Mouse (Mus musculus): ENCODE measurements around the gene Syce1l. TPM values are rescaled to one million over a fixed set of nuclear protein-coding genes. Genes with fewer than 3 reads are reported as not detected.

Gene Syce1l
- polyA plus RNA-seq, 1 experiment from 2014 or later: not detected

- no peak for ATAC-seq (ENCODE audit: low read depth)
- peaks cover 7% of the 10 kb centered on the region; the same call in 1 of the 2 replicates for H3K36me3 ChIP-seq (ENCODE audit: control insufficient read depth, insufficient read depth, low read length)
- H3K27me3 ChIP-seq (ENCODE audit: control insufficient read depth, insufficient read depth, low read length): no peaks in the 10 kb centered on the region
These were observed 632 bp downstream of the Syce1l start for GRCm38 (mm10) chr8:113643479-113644210.

GRCm38 (mm10) chr8:113645220-113645619, 2.2 kb downstream of the Syce1l start:
- Histone ChIP-seq H3K9me3 (ENCODE audit: control insufficient read depth, low read length) (no peaks in the 10 kb centered on the region), H3K36me3 (ENCODE audit: control insufficient read depth, insufficient read depth, low read length) (peaks cover 7% of the 10 kb centered on the region; the same call in 1 of the 2 replicates), H3K9ac (replicated peaks; ENCODE audit: low read depth, low read length) (no peak overlapping the region), H3K27me3 (ENCODE audit: control insufficient read depth, insufficient read depth, low read length) (no peaks in the 10 kb centered on the region), H3K4me2 (ENCODE audit: low read depth, low read length) (no peak overlapping the region), H3K4me1 (ENCODE audit: control insufficient read depth, insufficient read depth, low read length) (no peaks in the 10 kb centered on the region), H3K4me3 (ENCODE audit: low read depth, low read length) (no peak overlapping the region), H3K27ac (ENCODE audit: low read depth, low read length) (no peak overlapping the region)
- WGBS: 80% methylated on average over 5 of the region's 5 CpGs
- ATAC-seq (ENCODE audit: low read depth): no peak

More at GRCm38 (mm10) chr8:113643479-113644210, 632 bp downstream of the Syce1l start:
- Histone ChIP-seq H3K4me1 (ENCODE audit: control insufficient read depth, insufficient read depth, low read length) (no peaks in the 10 kb centered on the region), H3K9me3 (ENCODE audit: control insufficient read depth, low read length) (no peaks in the 10 kb centered on the region), H3K4me2 (ENCODE audit: low read depth, low read length) (no peak overlapping the region), H3K27ac (ENCODE audit: low read depth, low read length) (no peak overlapping the region), H3K9ac (replicated peaks; ENCODE audit: low read depth, low read length) (no peak overlapping the region), H3K4me3 (ENCODE audit: low read depth, low read length) (no peak overlapping the region)
- WGBS: 90% methylated on average over 8 of the region's 8 CpGs

- Histone ChIP-seq H3K27me3 (ENCODE audit: control insufficient read depth, insufficient read depth, low read length) (no peaks in the 10 kb centered on the region), H3K4me3 (ENCODE audit: low read depth, low read length) (no peak overlapping the region), H3K27ac (ENCODE audit: low read depth, low read length) (no peak overlapping the region), H3K9ac (replicated peaks; ENCODE audit: low read depth, low read length) (no peak overlapping the region), H3K4me2 (ENCODE audit: low read depth, low read length) (no peak overlapping the region), H3K36me3 (ENCODE audit: control insufficient read depth, insufficient read depth, low read length) (no peaks in the 10 kb centered on the region), H3K9me3 (ENCODE audit: control insufficient read depth, low read length) (no peaks in the 10 kb centered on the region), H3K4me1 (ENCODE audit: control insufficient read depth, insufficient read depth, low read length) (no peaks in the 10 kb centered on the region)
- 88% methylated on average over 12 of the region's 12 CpGs for WGBS
- ATAC-seq (ENCODE audit: low read depth): no peak
These were observed 9.4 kb downstream of the Syce1l start for GRCm38 (mm10) chr8:113652450-113652849.

- Histone ChIP-seq H3K36me3 (ENCODE audit: control insufficient read depth, insufficient read depth, low read length) (no peaks in the 10 kb centered on the region), H3K27me3 (ENCODE audit: control insufficient read depth, insufficient read depth, low read length) (no peaks in the 10 kb centered on the region), H3K27ac (ENCODE audit: low read depth, low read length) (no peak overlapping the region), H3K4me1 (ENCODE audit: control insufficient read depth, insufficient read depth, low read length) (no peaks in the 10 kb centered on the region), H3K4me3 (ENCODE audit: low read depth, low read length) (no peak overlapping the region), H3K9me3 (ENCODE audit: control insufficient read depth, low read length) (no peaks in the 10 kb centered on the region), H3K4me2 (ENCODE audit: low read depth, low read length) (no peak overlapping the region), H3K9ac (replicated peaks; ENCODE audit: low read depth, low read length) (no peak overlapping the region)
- WGBS: 62% methylated on average over 4 of the region's 4 CpGs
- no peak for ATAC-seq (ENCODE audit: low read depth)
These were observed 10.1 kb downstream of the Syce1l start for GRCm38 (mm10) chr8:113653151-113653550.

GRCm38 (mm10) chr8:113656154-113656553, 13.1 kb downstream of the Syce1l start:
- Histone ChIP-seq H3K4me2 (ENCODE audit: low read depth, low read length) (no peak overlapping the region), H3K4me3 (ENCODE audit: low read depth, low read length) (no peak overlapping the region), H3K27me3 (ENCODE audit: control insufficient read depth, insufficient read depth, low read length) (no peaks in the 10 kb centered on the region), H3K9me3 (ENCODE audit: control insufficient read depth, low read length) (no peaks in the 10 kb centered on the region), H3K27ac (ENCODE audit: low read depth, low read length) (no peak overlapping the region), H3K4me1 (ENCODE audit: control insufficient read depth, insufficient read depth, low read length) (no peaks in the 10 kb centered on the region), H3K9ac (replicated peaks; ENCODE audit: low read depth, low read length) (no peak overlapping the region), H3K36me3 (ENCODE audit: control insufficient read depth, insufficient read depth, low read length) (no peaks in the 10 kb centered on the region)
- WGBS: 97% methylated on average over 5 of the region's 5 CpGs
- no peak for ATAC-seq (ENCODE audit: low read depth)

GRCm38 (mm10) chr8:113656681-113657298, 13.8 kb downstream of the Syce1l start:
- H3K4me3 ChIP-seq (ENCODE audit: low read depth, low read length): no peak overlapping the region
- H3K27me3 ChIP-seq (ENCODE audit: control insufficient read depth, insufficient read depth, low read length): no peaks in the 10 kb centered on the region
- H3K9me3 ChIP-seq (ENCODE audit: control insufficient read depth, low read length): no peaks in the 10 kb centered on the region
- H3K36me3 ChIP-seq (ENCODE audit: control insufficient read depth, insufficient read depth, low read length): no peaks in the 10 kb centered on the region
- H3K27ac ChIP-seq (ENCODE audit: low read depth, low read length): no peak overlapping the region
- WGBS: 85% methylated on average over 11 of the region's 11 CpGs
- ATAC-seq (ENCODE audit: low read depth): no peak
- H3K4me2 ChIP-seq (ENCODE audit: low read depth, low read length): no peak overlapping the region
- no peak overlapping the region for H3K9ac ChIP-seq (replicated peaks; ENCODE audit: low read depth, low read length)
- H3K4me1 ChIP-seq (ENCODE audit: control insufficient read depth, insufficient read depth, low read length): no peaks in the 10 kb centered on the region

GRCm38 (mm10) chr8:113660128-113660527, 17.1 kb downstream of the Syce1l start:
- 100% methylated on average over 1 of the region's 1 CpGs for WGBS

GRCm38 (mm10) chr8:113664544-113664943, 21.5 kb downstream of the Syce1l start:
- Histone ChIP-seq H3K27ac (ENCODE audit: low read depth, low read length) (no peak overlapping the region), H3K4me2 (ENCODE audit: low read depth, low read length) (no peak overlapping the region), H3K4me3 (ENCODE audit: low read depth, low read length) (no peak overlapping the region), H3K9me3 (ENCODE audit: control insufficient read depth, low read length) (no peaks in the 10 kb centered on the region), H3K9ac (replicated peaks; ENCODE audit: low read depth, low read length) (no peak overlapping the region), H3K27me3 (ENCODE audit: control insufficient read depth, insufficient read depth, low read length) (no peaks in the 10 kb centered on the region), H3K36me3 (ENCODE audit: control insufficient read depth, insufficient read depth, low read length) (no peaks in the 10 kb centered on the region), H3K4me1 (ENCODE audit: control insufficient read depth, insufficient read depth, low read length) (no peaks in the 10 kb centered on the region)
- WGBS: 6% methylated on average over 2 of the region's 2 CpGs
- ATAC-seq (ENCODE audit: low read depth): peak; percentile 91

More at GRCm38 (mm10) chr8:113660128-113660527, 17.1 kb downstream of the Syce1l start:
- Histone ChIP-seq H3K27ac (ENCODE audit: low read depth, low read length) (no peak overlapping the region), H3K4me2 (ENCODE audit: low read depth, low read length) (no peak overlapping the region), H3K4me1 (ENCODE audit: control insufficient read depth, insufficient read depth, low read length) (no peaks in the 10 kb centered on the region), H3K36me3 (ENCODE audit: control insufficient read depth, insufficient read depth, low read length) (no peaks in the 10 kb centered on the region), H3K9me3 (ENCODE audit: control insufficient read depth, low read length) (no peaks in the 10 kb centered on the region), H3K9ac (replicated peaks; ENCODE audit: low read depth, low read length) (no peak overlapping the region), H3K27me3 (ENCODE audit: control insufficient read depth, insufficient read depth, low read length) (no peaks in the 10 kb centered on the region), H3K4me3 (ENCODE audit: low read depth, low read length) (no peak overlapping the region)
- no peak for ATAC-seq (ENCODE audit: low read depth)

- H3K4me3 ChIP-seq (ENCODE audit: low read depth, low read length): no peak overlapping the region
- H3K27me3 ChIP-seq (ENCODE audit: control insufficient read depth, insufficient read depth, low read length): no peaks in the 10 kb centered on the region
- 53% methylated on average over 4 of the region's 4 CpGs for WGBS
- H3K9ac ChIP-seq (replicated peaks; ENCODE audit: low read depth, low read length): no peak overlapping the region
- H3K4me1 ChIP-seq (ENCODE audit: control insufficient read depth, insufficient read depth, low read length): no peaks in the 10 kb centered on the region
- H3K9me3 ChIP-seq (ENCODE audit: control insufficient read depth, low read length): no peaks in the 10 kb centered on the region
- no peaks in the 10 kb centered on the region for H3K36me3 ChIP-seq (ENCODE audit: control insufficient read depth, insufficient read depth, low read length)
- H3K4me2 ChIP-seq (ENCODE audit: low read depth, low read length): no peak overlapping the region
- no peak overlapping the region for H3K27ac ChIP-seq (ENCODE audit: low read depth, low read length)
- peak; percentile 58; the same call in 1 of the 2 replicates for ATAC-seq (ENCODE audit: low read depth)
These were observed 22.0 kb downstream of the Syce1l start for GRCm38 (mm10) chr8:113665036-113665435.
